Mouse (Mus musculus) heart, adult 2 months (tissue): ENCODE measurements around the gene Taf6l. TPM values are rescaled to one million over a fixed set of nuclear protein-coding genes. Genes with fewer than 3 reads are reported as not detected.

Experiments
- DNase-seq, 2 experiments: peaks; one replicate each; pipeline ENCODE4 v3.0.0; 2021
- H3K27ac ChIP-seq: fragments of 200-600 bp; 2 replicates; pipeline ENCODE4 v1.8.1; 2022
- H3K27me3 ChIP-seq: fragments of 200-500 bp; 2 replicates; pipeline ENCODE4 v1.6.1; 2012; ENCODE audit warnings: mild to moderate bottlenecking, low read length, inconsistent platforms, mixed read lengths; ENCODE audit not compliant: control insufficient read depth, insufficient read depth
- H3K36me3 ChIP-seq: fragments of 200-500 bp; 2 replicates; pipeline ENCODE4 v1.6.1; 2012; ENCODE audit warnings: low read length, inconsistent platforms; ENCODE audit not compliant: control insufficient read depth, insufficient read depth
- H3K4me1 ChIP-seq: fragments of 200-500 bp; 2 replicates; pipeline ENCODE4 v1.6.1; 2011; ENCODE audit warnings: low read length; ENCODE audit not compliant: control insufficient read depth, insufficient read depth
- H3K4me3 ChIP-seq: fragments of 200-600 bp; 2 replicates; pipeline ENCODE4 v1.8.1; 2022
- H3K79me2 ChIP-seq: fragments of 200-500 bp; replicated peaks from 2 replicates; pipeline ENCODE4 v1.6.1; 2012; ENCODE audit warnings: mild to moderate bottlenecking, inconsistent platforms, low read length, moderate library complexity, mixed read lengths; ENCODE audit not compliant: control insufficient read depth, insufficient read depth
- H3K9ac ChIP-seq: fragments of 200-500 bp; 2 replicates; pipeline ENCODE4 v1.6.1; 2012; ENCODE audit warnings: low read depth, mild to moderate bottlenecking, control low read depth, inconsistent platforms, low read length, mixed read lengths
- CTCF ChIP-seq: fragments of 200-600 bp; IDR thresholded peaks from 2 replicates; pipeline ENCODE4 v1.8.1; 2022; ENCODE audit warnings: antibody characterized with exemption, mild to moderate bottlenecking, moderate library complexity
- EP300 ChIP-seq: fragments of 200-500 bp; IDR thresholded peaks from 2 replicates; pipeline ENCODE4 v1.6.1; 2011; ENCODE audit warnings: low read depth, low read length, control low read depth; ENCODE audit not compliant: insufficient read depth
- POLR2A ChIP-seq: fragments of 200-500 bp; IDR thresholded peaks from 2 replicates; pipeline ENCODE4 v1.6.1; 2011; ENCODE audit warnings: mild to moderate bottlenecking, low read depth, low read length, control low read depth; ENCODE audit not compliant: insufficient read depth
- WGBS: fragments of 180-500 bp; shearing (Covaris S2); methylation state at CpG from one replicate; pipeline ENCODE4 v1.1.7; 2018; 5-methylcytosine and 5-hydroxymethylcytosine counted together
- intact Hi-C: fragments of 180-260 bp; cut with DNase I; formaldehyde crosslinking; loops from one replicate; pipeline ENCODE4 v1.15.1; 2025
- polyA plus RNA-seq: library from polyadenylated mRNA; depleted of rRNA; stranded (reverse); fragments of >200 nt; gene quantifications from 2 replicates; pipeline ENCODE4 v1.2.3, GENCODE M21; 2012
- total RNA-seq, 2 experiments: library from RNA; stranded (reverse); gene quantifications; 2 replicates each; pipeline ENCODE4 v1.2.3; 2021

The Taf6l gene
- total and polyA plus RNA-seq, 3 experiments: 6.2 to 9.1 (median 7.8) TPM

DNA sequence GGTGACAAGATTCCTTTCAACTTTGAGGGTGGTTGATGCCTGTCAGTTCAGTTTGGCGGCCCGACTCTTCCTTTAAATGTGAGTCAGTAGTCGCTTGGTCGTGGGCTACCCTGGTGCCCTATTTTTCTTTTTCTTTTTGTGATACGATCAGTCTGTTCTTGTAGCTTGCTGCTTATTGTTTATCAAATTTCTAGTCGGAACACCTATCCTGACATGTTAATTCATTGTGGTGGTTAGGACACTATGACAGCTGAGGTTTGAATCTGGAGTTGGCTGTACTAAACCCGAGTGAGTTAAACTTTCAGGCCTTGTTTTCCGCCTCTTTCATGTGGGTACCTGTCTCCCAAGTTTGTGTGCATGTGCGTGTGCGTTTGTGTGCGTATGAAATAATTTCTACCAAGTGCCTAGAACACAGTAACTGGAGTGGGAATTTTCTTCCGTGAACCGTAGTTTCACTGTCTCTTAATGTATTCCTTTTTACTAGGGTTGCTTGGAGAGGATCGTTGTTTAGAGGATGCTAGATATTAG is 28.7 kb downstream of the Taf6l start:
- 1% methylated on average over 14 of the region's 14 CpGs for WGBS
- peaks cover 7% of the 10 kb centered on the region for H3K79me2 ChIP-seq

GRCm38 (mm10) chr19:8756635-8757387 is 29.4 kb downstream of the Taf6l start, which contains the start of gene Nxf1:
Nxf1 (plus strand) TSS chr19:8757073.
- intact Hi-C loops: loop anchor here (1.0 to 5.0 kb wide), 3 partner anchors 16 to 60 kb away; partner anchors contain the start of genes Stx5a, Tmem179b and Ttc9c
- Histone ChIP-seq H3K4me3 (peak within 1 kb of the TSS; percentile 55), H3K9ac (peak within 1 kb of the TSS; percentile 99)

More for the DNA sequence above, 28.7 kb downstream of the Taf6l start:
- peak overlapping the region; percentile 99 for H3K9ac ChIP-seq
- H3K36me3 ChIP-seq: peaks cover 8% of the 10 kb centered on the region
- H3K4me1 ChIP-seq: peaks cover 4% of the 10 kb centered on the region
- no peak for DNase-seq
- H3K27ac ChIP-seq: peak overlapping the region; percentile 90
- intact Hi-C loops: loop anchor here (2.0 to 5.0 kb wide), 2 partner anchors 17 to 60 kb away; partner anchors contain the start of genes Tmem179b and Ttc9c
- TF ChIP-seq EP300 (no peak), CTCF (no peak), POLR2A (no peak)
- H3K27me3 ChIP-seq: no peaks in the 10 kb centered on the region
- H3K4me3 ChIP-seq: peak overlapping the region; percentile 55

DNA sequence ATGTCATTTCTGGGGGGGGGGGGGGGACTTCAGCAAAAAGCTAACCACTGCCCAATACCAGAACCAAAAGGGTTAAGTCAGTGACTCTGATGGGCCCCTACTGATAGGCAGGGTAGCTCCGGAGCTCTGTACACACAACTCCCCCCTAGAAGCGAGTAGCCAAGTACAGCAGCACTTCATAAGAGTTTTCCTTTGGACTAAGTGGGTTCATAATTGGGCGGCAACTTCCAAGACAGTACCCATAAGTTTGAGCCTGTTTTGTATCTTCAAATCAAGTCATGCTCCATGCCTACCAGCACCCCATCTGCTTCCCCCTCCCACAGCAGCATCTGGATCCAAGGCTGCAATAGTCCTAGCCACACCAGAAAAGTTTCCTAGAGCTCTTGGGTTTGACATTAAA is 30.6 kb downstream of the Taf6l start:
- no peak overlapping the region for H3K27ac ChIP-seq
- intact Hi-C loops: loop anchor here (1.0 to 5.0 kb wide), 3 partner anchors 14 to 62 kb away; partner anchors contain the start of genes Stx5a, Tmem179b and Ttc9c
- H3K27me3 ChIP-seq: no peaks in the 10 kb centered on the region
- WGBS: 47% methylated on average over 3 of the region's 3 CpGs
- peaks cover 10% of the 10 kb centered on the region for H3K36me3 ChIP-seq
- H3K79me2 ChIP-seq: peaks cover 7% of the 10 kb centered on the region
- no peak for DNase-seq
- H3K9ac ChIP-seq: no peak overlapping the region
- H3K4me3 ChIP-seq: no peak overlapping the region
- peaks cover 4% of the 10 kb centered on the region for H3K4me1 ChIP-seq
- TF ChIP-seq POLR2A: no peak
- no peak for TF ChIP-seq EP300
- no peak for TF ChIP-seq CTCF

More at GRCm38 (mm10) chr19:8756635-8757387, 29.4 kb downstream of the Taf6l start, which contains the start of gene Nxf1:
- under 1% methylated on average over 75 of the region's 75 CpGs for WGBS
- H3K4me1 ChIP-seq: peaks cover 4% of the 10 kb centered on the region
- H3K36me3 ChIP-seq: peaks cover 8% of the 10 kb centered on the region
- H3K79me2 ChIP-seq: peaks cover 7% of the 10 kb centered on the region
- H3K27ac ChIP-seq: peak within 1 kb of the TSS; percentile 90
- peak; percentile 91 for TF ChIP-seq POLR2A
- TF ChIP-seq EP300: no peak
- no peaks in the 10 kb centered on the region for H3K27me3 ChIP-seq
- peak; percentile 95 for DNase-seq

GRCm38 (mm10) chr19:8747368-8747767 is 38.8 kb downstream of the Taf6l start:
- no peak for TF ChIP-seq POLR2A
- TF ChIP-seq EP300: no peak
- TF ChIP-seq CTCF: peak; percentile 58
- no peak for DNase-seq
- peaks cover 3% of the 10 kb centered on the region for H3K4me1 ChIP-seq
- no peak overlapping the region for H3K9ac ChIP-seq
- no peak overlapping the region for H3K27ac ChIP-seq
- H3K36me3 ChIP-seq: peaks cover 30% of the 10 kb centered on the region
- 83% methylated on average over 2 of the region's 2 CpGs for WGBS
- peaks cover 3% of the 10 kb centered on the region for H3K79me2 ChIP-seq
- intact Hi-C loops: no loop called here
- H3K4me3 ChIP-seq: no peak overlapping the region
- H3K27me3 ChIP-seq: no peaks in the 10 kb centered on the region

- Histone ChIP-seq H3K79me2 (peaks cover 3% of the 10 kb centered on the region), H3K9ac (no peak overlapping the region), H3K4me3 (no peak overlapping the region), H3K27me3 (no peaks in the 10 kb centered on the region), H3K4me1 (peaks cover 5% of the 10 kb centered on the region), H3K27ac (no peak overlapping the region), H3K36me3 (peaks cover 28% of the 10 kb centered on the region)
- no peak for TF ChIP-seq CTCF
- TF ChIP-seq POLR2A: no peak
- no peak for TF ChIP-seq EP300
- no peak for DNase-seq
- 94% methylated on average over 1 of the region's 1 CpGs for WGBS
- intact Hi-C loops: no loop called here
Measured at GRCm38 (mm10) chr19:8745382-8745781, 40.8 kb downstream of the Taf6l start.

GRCm38 (mm10) chr19:8742176-8742575 is 44.0 kb downstream of the Taf6l start:
- WGBS: 6% methylated on average over 14 of the region's 14 CpGs
- Histone ChIP-seq H3K36me3 (peaks cover 22% of the 10 kb centered on the region), H3K4me3 (peak overlapping the region; percentile 99), H3K4me1 (peaks cover 5% of the 10 kb centered on the region), H3K79me2 (peaks cover 3% of the 10 kb centered on the region), H3K27ac (peak overlapping the region; percentile 97), H3K9ac (peak overlapping the region; percentile 74), H3K27me3 (no peaks in the 10 kb centered on the region)
- TF ChIP-seq EP300: no peak
- no peak for TF ChIP-seq POLR2A
- no peak for TF ChIP-seq CTCF
- intact Hi-C loops: loop anchor here (5.0 kb wide), 1 partner anchor 75 kb away; the partner anchor contains the start of gene Ttc9c
- DNase-seq: no peak
